Mouse (Mus musculus): Measurements from ENCODE around the gene Use1.

- TF ChIP-seq ELF1 (IDR thresholded peaks at IDR 0.05; ENCODE audit: low read depth, low read length), result no peak
- peak; percentile 9 to 26 (median 20); a peak in 3 of 6 replicates for TF ChIP-seq CTCF (IDR thresholded peaks at IDR 0.05 in 2 of 3, conservative IDR thresholded peaks at IDR 0.05 in 1 of 3; ENCODE audit: control insufficient read depth in 1 of 3, insufficient read depth in 1 of 3, low read depth in 2 of 3, low read length in 3 of 3, poor library complexity in 1 of 3, severe bottlenecking in 1 of 3)
- TF ChIP-seq POLR2A (IDR thresholded peaks at IDR 0.05; ENCODE audit: control insufficient read depth in 1 of 2, insufficient read depth in 1 of 2, low read depth in 1 of 2, low read length in 2 of 2, poor library complexity in 1 of 2), result peak; percentile 84 to 98; a peak in 3 of 4 replicates
Measured at GRCm38 (mm10) chr8:71405401-71406098, 38.9 kb downstream of the Use1 start, which contains the start of gene Ankle1.

All from MEL (cell line).